Mouse (Mus musculus) kidney, adult 2 months (tissue): Measurements from ENCODE around the gene Cgref1. TPM values are rescaled to one million over a fixed set of nuclear protein-coding genes. Genes with fewer than 3 reads are reported as not detected.

ENCODE experiments used
- DNase-seq: peaks from one replicate; pipeline ENCODE4 v3.0.0; 2021
- H3K27ac ChIP-seq: fragments of 200-500 bp; 2 replicates; pipeline ENCODE4 v1.5.1; 2012; ENCODE audit warnings: low read depth, low read length, control low read depth, inconsistent platforms; ENCODE audit not compliant: insufficient read depth
- H3K27me3 ChIP-seq: fragments of 200-500 bp; replicated peaks from 2 replicates; pipeline ENCODE4 v1.6.1; 2012; ENCODE audit warnings: mild to moderate bottlenecking, moderate library complexity, low read length, inconsistent platforms; ENCODE audit not compliant: control insufficient read depth, insufficient read depth
- H3K36me3 ChIP-seq: fragments of 200-500 bp; 2 replicates; pipeline ENCODE4 v1.6.1; 2012; ENCODE audit warnings: mild to moderate bottlenecking, moderate library complexity, low read length, inconsistent platforms; ENCODE audit not compliant: control insufficient read depth, insufficient read depth
- H3K4me1 ChIP-seq: fragments of 200-500 bp; 2 replicates; pipeline ENCODE4 v1.6.1; 2011; ENCODE audit warnings: low read length; ENCODE audit not compliant: control insufficient read depth, insufficient read depth
- H3K4me3 ChIP-seq: fragments of 200-500 bp; 2 replicates; pipeline ENCODE4 v1.5.1; 2011; ENCODE audit warnings: mild to moderate bottlenecking, low read depth, low read length, control low read depth; ENCODE audit not compliant: insufficient read depth
- CTCF ChIP-seq: fragments of 200-500 bp; conservative IDR thresholded peaks from 2 replicates; pipeline ENCODE4 v1.5.1; 2011; ENCODE audit warnings: low read depth, mild to moderate bottlenecking, control low read depth, low read length, moderate library complexity, mixed read lengths; ENCODE audit not compliant: insufficient read depth, insufficient read length
- POLR2A ChIP-seq: fragments of 200-500 bp; IDR thresholded peaks from one replicate; pipeline ENCODE4 v1.6.1; 2011; ENCODE audit warnings: low read depth, low read length, control low read depth
- WGBS: fragments of 180-500 bp; shearing (Covaris S2); methylation state at CpG from one replicate; pipeline ENCODE4 v1.1.7; 2018; 5-methylcytosine and 5-hydroxymethylcytosine counted together
- polyA plus RNA-seq: library from polyadenylated mRNA; depleted of rRNA; stranded (reverse); fragments of >200 nt; gene quantifications from 2 replicates; pipeline ENCODE4 v1.2.3, GENCODE M21; 2012; rRNA removed

Gene Cgref1
- polyA plus RNA-seq, 1 experiment: 387 TPM

DNA sequence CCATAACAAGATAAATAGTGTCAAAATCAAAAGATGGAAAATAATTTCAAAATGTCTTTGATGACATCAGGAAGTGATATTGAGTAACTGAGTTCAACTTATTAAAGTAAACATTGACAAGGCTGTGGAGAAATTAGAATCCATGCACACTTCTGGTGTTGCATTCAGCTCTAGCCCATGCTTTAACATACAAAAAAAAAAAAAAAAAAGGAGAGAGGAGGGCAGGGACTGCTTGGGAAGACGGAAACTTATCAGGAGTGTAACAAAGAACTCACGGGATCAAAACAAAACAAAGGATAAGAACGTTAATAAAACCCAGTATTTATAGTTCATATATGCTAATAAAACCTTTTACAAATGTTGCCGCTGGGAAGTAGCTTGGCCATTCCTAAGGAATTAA is 59.2 kb downstream of the Cgref1 start:
- H3K4me1 ChIP-seq: peaks cover 6% of the 10 kb centered on the region; the same call in 1 of the 2 replicates
- H3K27me3 ChIP-seq: no peaks in the 10 kb centered on the region
- TF ChIP-seq CTCF (no peak), POLR2A (no peak)
- DNase-seq: no peak
- H3K4me3 ChIP-seq: no peak overlapping the region
- WGBS: 47% methylated on average over 4 of the region's 4 CpGs
- H3K36me3 ChIP-seq: no peaks in the 10 kb centered on the region
- H3K27ac ChIP-seq: no peak overlapping the region

Other genes starting within 250 kb of the Cgref1 start
- 0.54 and 0.58 TPM in 2 replicates for gene Dpysl5, start 234.0 kb downstream of the Cgref1 start, polyA plus RNA-seq
- 44.3 and 45.3 TPM in 2 replicates for gene Mapre3, start 130.9 kb downstream of the Cgref1 start, polyA plus RNA-seq
- 81.3 and 92.5 TPM in 2 replicates for gene Tmem214, start 77.6 kb downstream of the Cgref1 start, polyA plus RNA-seq
- gene Agbl5, start 56.9 kb downstream of the Cgref1 start, polyA plus RNA-seq: 22.6 and 24.1 TPM in 2 replicates
- 377 and 422 TPM in 2 replicates for gene Ost4, start 37.8 kb downstream of the Cgref1 start, polyA plus RNA-seq
- gene Emilin1, start 32.2 kb downstream of the Cgref1 start, polyA plus RNA-seq: 55.6 and 63.8 TPM in 2 replicates
- gene Khk, start 24.2 kb downstream of the Cgref1 start, polyA plus RNA-seq: 1,147 and 1,266 TPM in 2 replicates
- gene Preb, start 14.8 kb upstream of the Cgref1 start, polyA plus RNA-seq: 346 and 372 TPM in 2 replicates
- 0.16 and 0.22 TPM in 2 replicates for gene Tcf23, start 23.1 kb upstream of the Cgref1 start, polyA plus RNA-seq
- gene Atraid, start 102.7 kb upstream of the Cgref1 start, polyA plus RNA-seq: 295 and 320 TPM in 2 replicates
- gene Slc5a6, start 103.3 kb upstream of the Cgref1 start, polyA plus RNA-seq: 81.5 and 121 TPM in 2 replicates
- gene Cad, start 109.2 kb upstream of the Cgref1 start, polyA plus RNA-seq: 12.4 and 14.2 TPM in 2 replicates
- not detected in 2 replicates for gene Dnajc5g, start 160.7 kb upstream of the Cgref1 start, polyA plus RNA-seq
- 0.14 and 0.24 TPM in 2 replicates for gene Slc30a3, start 162.6 kb upstream of the Cgref1 start, polyA plus RNA-seq
- 0.05 and 3.9 TPM in 2 replicates for gene Trim54, start 171.1 kb upstream of the Cgref1 start, polyA plus RNA-seq
- gene Ucn, start 193.2 kb upstream of the Cgref1 start, polyA plus RNA-seq: not detected in 2 replicates
- gene Mpv17, start 208.7 kb upstream of the Cgref1 start, polyA plus RNA-seq: 212 and 233 TPM in 2 replicates
- 1.6 and 2.1 TPM in 2 replicates for gene Gm29609, start 234.3 kb upstream of the Cgref1 start, polyA plus RNA-seq
- 47.8 and 49.2 TPM in 2 replicates for gene Gtf3c2, start 234.6 kb upstream of the Cgref1 start, polyA plus RNA-seq
- gene Snx17, start 247.6 kb upstream of the Cgref1 start, polyA plus RNA-seq: 94.1 and 95.5 TPM in 2 replicates
- 54.1 and 61.0 TPM in 2 replicates for gene Eif2b4, start 247.8 kb upstream of the Cgref1 start, polyA plus RNA-seq